Comparison of ENCODE assay signal across 16 mouse cellular contexts in the genomic region with DNA sequence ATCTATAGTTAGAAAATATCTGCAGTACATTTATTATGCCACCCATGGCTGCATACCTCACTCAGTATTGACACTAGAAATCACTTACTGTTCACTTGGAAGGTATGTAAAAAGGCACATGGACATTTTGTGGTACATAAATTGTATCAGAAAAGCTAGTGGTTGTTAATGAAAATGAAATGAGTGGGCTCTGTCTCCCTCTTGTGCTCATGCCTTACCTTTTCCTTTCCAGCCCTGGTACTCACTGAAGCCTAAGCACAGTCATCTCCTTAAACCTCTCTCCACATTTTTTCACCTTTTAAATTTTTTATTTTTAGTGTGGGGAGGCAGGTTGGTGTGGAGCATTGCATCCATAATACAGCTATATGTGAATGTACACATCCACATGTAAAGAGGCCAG.
DNase-seq lines count a peak whose midpoint lies in the region; ATAC-seq and TF ChIP-seq lines count a peak whose summit lies in the region.
"Had no signal": no experiment of that assay in that cellular context is flagged by ENCODE, and none has a peak within 500 bp of the region (broad histone marks: within the 10 kb centered on the region; RNA-seq: fewer than 3 reads in every experiment).

No protein-coding gene starts in this region.

- H3K4me2 ChIP-seq in midbrain, embryonic 14.5 days (ENCODE audit: low read length): no peak overlapping the region
- no peak overlapping the region for H3K4me2 ChIP-seq in midbrain, embryonic 15.5 days
- H3K4me2 ChIP-seq: embryonic facial prominence, embryonic 13.5 days; forebrain, embryonic 13.5 days; limb, embryonic 12.5 days had no signal

- ATAC-seq in midbrain, embryonic 14.5 days (ENCODE audit: low FRiP score, low TSS enrichment): no peak
- no peak for ATAC-seq in midbrain, embryonic 15.5 days (replicated peaks)
- ATAC-seq in megakaryocyte progenitor cell, adult 5-6 weeks (replicated peaks; ENCODE audit: poor library complexity): peak; percentile 57
- no peak for ATAC-seq in frontal cortex, adult (ENCODE audit: low TSS enrichment)
- ATAC-seq: forebrain, embryonic 13.5 days had no signal

- H3K4me3 ChIP-seq in kidney, adult 2 months (ENCODE audit: insufficient read depth, low read depth, low read length): no peak overlapping the region
- no peak overlapping the region for H3K4me3 ChIP-seq in midbrain, embryonic 14.5 days (replicated peaks; ENCODE audit: low read depth, low read length)
- H3K4me3 ChIP-seq in midbrain, embryonic 15.5 days: no peak overlapping the region
- H3K4me3 ChIP-seq: embryonic facial prominence, embryonic 13.5 days; forebrain, embryonic 13.5 days; limb, embryonic 12.5 days had no signal

- 0 out of 2 replicates have a peak, but pooled peaks have one; percentile 17 for TF ChIP-seq CTCF in kidney, adult 2 months (conservative IDR thresholded peaks at IDR 0.05; ENCODE audit: insufficient read depth, insufficient read length, low read depth, low read length)

- no peak for TF ChIP-seq POLR2A in kidney, adult 2 months (IDR thresholded peaks at IDR 0.05; ENCODE audit: low read depth, low read length)

- H3K9me3 ChIP-seq in midbrain, embryonic 14.5 days (ENCODE audit: control insufficient read depth, low read length): no peaks in the 10 kb centered on the region
- H3K9me3 ChIP-seq in midbrain, embryonic 15.5 days: no peaks in the 10 kb centered on the region
- H3K9me3 ChIP-seq: embryonic facial prominence, embryonic 13.5 days; forebrain, embryonic 13.5 days; limb, embryonic 12.5 days had no signal

- DNase-seq in cerebellum, adult 9-10 months: peak; percentile 1
- DNase-seq in cerebellum, adult 18-20 months: no peak
- no peak for DNase-seq in kidney, adult 2 months
- DNase-seq in kidney, adult 18-20 months: no peak
- DNase-seq in midbrain, embryonic 14.5 days: peak; percentile 39
- DNase-seq: adrenal gland, adult 8-10 months; gastrocnemius, postnatal 25 days; kidney, postnatal 14 days; thymus, postnatal 25 days had no signal

- H3K36me3 ChIP-seq in kidney, adult 2 months (ENCODE audit: control insufficient read depth, insufficient read depth, low read length): peaks cover 3% of the 10 kb centered on the region
- H3K36me3 ChIP-seq in midbrain, embryonic 14.5 days (ENCODE audit: control insufficient read depth, insufficient read depth, low read length): peaks cover 15% of the 10 kb centered on the region
- peaks cover 9% of the 10 kb centered on the region; the same call in 1 of the 2 replicates for H3K36me3 ChIP-seq in midbrain, embryonic 15.5 days (replicated peaks)
- H3K36me3 ChIP-seq: embryonic facial prominence, embryonic 13.5 days; limb, embryonic 12.5 days had no signal

- H3K4me1 ChIP-seq in kidney, adult 2 months (ENCODE audit: control insufficient read depth, insufficient read depth, low read length): no peaks in the 10 kb centered on the region
- no peaks in the 10 kb centered on the region for H3K4me1 ChIP-seq in midbrain, embryonic 14.5 days (ENCODE audit: control insufficient read depth, insufficient read depth, low read length)
- no peaks in the 10 kb centered on the region for H3K4me1 ChIP-seq in midbrain, embryonic 15.5 days
- H3K4me1 ChIP-seq: forebrain, embryonic 13.5 days had no signal

- no peak overlapping the region for H3K9ac ChIP-seq in midbrain, embryonic 14.5 days (replicated peaks; ENCODE audit: low read length)
- H3K9ac ChIP-seq in midbrain, embryonic 15.5 days: no peak overlapping the region
- H3K9ac ChIP-seq: embryonic facial prominence, embryonic 13.5 days; forebrain, embryonic 13.5 days; limb, embryonic 12.5 days had no signal

- H3K27ac ChIP-seq in kidney, adult 2 months (ENCODE audit: insufficient read depth, low read depth, low read length): no peak overlapping the region
- H3K27ac ChIP-seq in midbrain, embryonic 14.5 days (replicated peaks; ENCODE audit: low read depth, low read length): no peak overlapping the region
- H3K27ac ChIP-seq in midbrain, embryonic 15.5 days: no peak overlapping the region
- H3K27ac ChIP-seq: embryonic facial prominence, embryonic 13.5 days; forebrain, embryonic 13.5 days; limb, embryonic 12.5 days; macrophage had no signal

- H3K27me3 ChIP-seq in kidney, adult 2 months (replicated peaks; ENCODE audit: control insufficient read depth, insufficient read depth, low read length): no peaks in the 10 kb centered on the region
- no peaks in the 10 kb centered on the region for H3K27me3 ChIP-seq in midbrain, embryonic 14.5 days (ENCODE audit: control insufficient read depth, insufficient read depth, low read length)
- no peaks in the 10 kb centered on the region for H3K27me3 ChIP-seq in midbrain, embryonic 15.5 days (replicated peaks)
- H3K27me3 ChIP-seq: embryonic facial prominence, embryonic 13.5 days; forebrain, embryonic 13.5 days; limb, embryonic 12.5 days had no signal

Comparison
In these comparisons a context has a peak if more than half of its experiments do, and no peak if none do; other contexts are left out.
1. DNase-seq: peak in cerebellum, adult 9-10 months (single experiment) and midbrain, embryonic 14.5 days (single experiment); none in cerebellum, adult 18-20 months (0 of 2), kidney, adult 2 months (single experiment) and kidney, adult 18-20 months (single experiment).